Mouse (Mus musculus) E14TG2a.4 (cell line): ENCODE data around the gene Cct8l1.

Experiments used
- CTCF ChIP-seq: conservative IDR thresholded peaks from 2 replicates; pipeline ENCODE4 v1.5.1; 2014; ENCODE audit warnings: low read length
- NANOG ChIP-seq: IDR thresholded peaks from 2 replicates; pipeline ENCODE4 v1.6.1; 2014; ENCODE audit warnings: borderline replicate concordance, low read length, mixed read lengths
- POU5F1 ChIP-seq: IDR thresholded peaks from 2 replicates; pipeline ENCODE4 v1.6.1; 2014; ENCODE audit warnings: low read length, borderline replicate concordance

DNA sequence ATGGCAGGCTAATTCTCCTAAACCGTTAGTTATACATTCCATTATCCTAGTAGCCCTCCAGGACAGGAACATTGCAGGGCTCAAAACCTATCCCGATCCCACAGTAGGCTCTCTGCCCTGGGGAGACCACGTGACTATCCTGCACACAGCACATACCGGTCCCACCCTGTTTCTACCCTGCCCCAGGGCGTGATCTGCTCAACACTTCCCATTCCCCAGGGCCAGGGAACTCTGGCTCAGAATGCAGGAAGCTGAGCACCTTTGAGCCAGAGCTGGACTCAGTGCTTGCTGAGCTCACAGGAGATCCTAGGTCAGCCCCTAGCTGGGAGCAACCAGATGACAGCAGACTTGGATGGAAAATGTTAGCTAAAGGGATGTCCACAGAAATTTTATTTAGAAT, 10.2 kb downstream of the Cct8l1 start:
- no peak for TF ChIP-seq NANOG
- no peak for TF ChIP-seq CTCF
- no peak for TF ChIP-seq POU5F1
